Mouse (Mus musculus) MEL (cell line): ENCODE measurements around the gene Tbc1d5. TPM values are rescaled to one million over a fixed set of nuclear protein-coding genes. Genes with fewer than 3 reads are reported as not detected.

Experiments
- DNase-seq: peaks from one replicate; pipeline ENCODE4 v3.0.0; 2011; ENCODE audit warnings: low read depth, low spot score
- H3K27ac ChIP-seq: 2 replicates; pipeline ENCODE4 v1.5.1; 2012; ENCODE audit warnings: low read depth, mild to moderate bottlenecking, control low read depth, low read length, moderate library complexity; ENCODE audit not compliant: control insufficient read depth
- H3K27me3 ChIP-seq, 2 experiments: fragments of 150-350 bp in 1 of 2; sonication (generic) in 1 of 2; 2 replicates each; pipeline ENCODE4 v1.6.1; 2012; ENCODE audit warnings: low read length in 2 of 2, mild to moderate bottlenecking in 2 of 2, improper control_type of control experiment in 1 of 2, moderate library complexity in 1 of 2; ENCODE audit not compliant: insufficient read depth in 2 of 2, control insufficient read depth in 1 of 2
- H3K36me3 ChIP-seq, 2 experiments: 2 replicates each; pipeline ENCODE4 v1.6.1; 2012 to 2014; ENCODE audit warnings: low read length in 2 of 2, improper control_type of control experiment in 1 of 2, inconsistent platforms in 1 of 2, mild to moderate bottlenecking in 1 of 2; ENCODE audit not compliant: insufficient read depth in 2 of 2, control insufficient read depth in 1 of 2
- H3K4me1 ChIP-seq, 2 experiments: fragments of 150-350 bp in 1 of 2; sonication (generic) in 1 of 2; 2 replicates each; pipeline ENCODE4 v1.6.1; 2012; ENCODE audit warnings: low read length in 2 of 2, improper control_type of control experiment in 1 of 2, mild to moderate bottlenecking in 1 of 2; ENCODE audit not compliant: insufficient read depth in 2 of 2, control insufficient read depth in 1 of 2
- H3K4me3 ChIP-seq, 2 experiments: fragments of 150-350 bp in 1 of 2; sonication (generic) in 1 of 2; 2 replicates each; pipeline ENCODE4 v1.5.1; 2012; ENCODE audit warnings: low read depth in 2 of 2, low read length in 2 of 2, mild to moderate bottlenecking in 2 of 2, moderate library complexity in 2 of 2, control low read depth in 1 of 2, improper control_type of control experiment in 1 of 2; ENCODE audit not compliant: control insufficient read depth in 1 of 2, insufficient read depth in 1 of 2
- H3K79me2 ChIP-seq: 2 replicates; pipeline ENCODE4 v1.6.1; 2012; ENCODE audit warnings: mild to moderate bottlenecking, low read length, moderate library complexity; ENCODE audit not compliant: control insufficient read depth, poor library complexity, insufficient read depth
- H3K9ac ChIP-seq: 2 replicates; pipeline ENCODE4 v1.6.1; 2012; ENCODE audit warnings: low read depth, mild to moderate bottlenecking, control low read depth, low read length, moderate library complexity; ENCODE audit not compliant: control insufficient read depth, poor library complexity, severe bottlenecking
- H3K9me3 ChIP-seq: fragments of 150-350 bp; sonication (generic); replicated peaks from 2 replicates; pipeline ENCODE4 v1.6.1; 2012; ENCODE audit warnings: mild to moderate bottlenecking, low read length, improper control_type of control experiment, moderate library complexity; ENCODE audit not compliant: insufficient read depth
- BHLHE40 ChIP-seq: IDR thresholded peaks from 2 replicates; pipeline ENCODE4 v1.6.1; 2012; ENCODE audit warnings: low read depth, mild to moderate bottlenecking, inconsistent platforms, low read length, improper control_type of control experiment, borderline replicate concordance
- CHD2 ChIP-seq: IDR thresholded peaks from 2 replicates; pipeline ENCODE4 v1.6.1; 2011; ENCODE audit warnings: low read length, improper control_type of control experiment
- CTCF ChIP-seq, 3 experiments: IDR thresholded peaks in 2 of 3; conservative IDR thresholded peaks in 1 of 3; 2 replicates each; pipeline ENCODE4 v1.5.1; 2011 to 2012; ENCODE audit warnings: low read length in 3 of 3, low read depth in 2 of 3, mild to moderate bottlenecking in 2 of 3, improper control_type of control experiment in 1 of 3, inconsistent platforms in 1 of 3, mixed read lengths in 1 of 3, moderate library complexity in 1 of 3; ENCODE audit not compliant: control insufficient read depth in 1 of 3, insufficient read depth in 1 of 3, poor library complexity in 1 of 3, severe bottlenecking in 1 of 3
- E2F4 ChIP-seq: IDR thresholded peaks from 2 replicates; pipeline ENCODE4 v1.6.1; 2011; ENCODE audit warnings: low read depth, low read length, improper control_type of control experiment, borderline replicate concordance
- EP300 ChIP-seq, 2 experiments: IDR thresholded peaks; 2 replicates each; pipeline ENCODE4 v1.6.1; 2011; ENCODE audit warnings: improper control_type of control experiment in 2 of 2, low read length in 2 of 2, low read depth in 1 of 2, mild to moderate bottlenecking in 1 of 2
- ETS1 ChIP-seq: IDR thresholded peaks from 2 replicates; pipeline ENCODE4 v1.6.1; 2012; ENCODE audit warnings: low read depth, mild to moderate bottlenecking, inconsistent platforms, low read length, improper control_type of control experiment, moderate library complexity
- GATA1 ChIP-seq: IDR thresholded peaks from 2 replicates; pipeline ENCODE4 v1.6.1; 2011; ENCODE audit warnings: low read depth, low read length, improper control_type of control experiment
- KAT2A ChIP-seq: conservative IDR thresholded peaks from 2 replicates; pipeline ENCODE4 v1.6.1; 2012; ENCODE audit warnings: low read depth, low read length, improper control_type of control experiment, inconsistent platforms
- MAFK ChIP-seq: IDR thresholded peaks from 2 replicates; pipeline ENCODE4 v1.6.1; 2011; ENCODE audit warnings: low read depth, mild to moderate bottlenecking, low read length, improper control_type of control experiment, borderline replicate concordance
- MAZ ChIP-seq: IDR thresholded peaks from 2 replicates; pipeline ENCODE4 v1.6.1; 2012; ENCODE audit warnings: low read depth, mild to moderate bottlenecking, inconsistent platforms, low read length, improper control_type of control experiment
- MYB ChIP-seq: IDR thresholded peaks from 2 replicates; pipeline ENCODE4 v1.6.1; 2011; ENCODE audit warnings: mild to moderate bottlenecking, low read depth, low read length, improper control_type of control experiment
- NELFE ChIP-seq: IDR thresholded peaks from 2 replicates; pipeline ENCODE4 v1.6.1; 2011; ENCODE audit warnings: low read depth, low read length, improper control_type of control experiment
- NRF1 ChIP-seq: IDR thresholded peaks from 2 replicates; pipeline ENCODE4 v1.6.1; 2014; ENCODE audit warnings: low read depth, mild to moderate bottlenecking, inconsistent platforms, low read length, improper control_type of control experiment, moderate library complexity; ENCODE audit not compliant: poor library complexity, insufficient read depth, severe bottlenecking
- POLR2AphosphoS5 ChIP-seq: IDR thresholded peaks from 2 replicates; pipeline ENCODE4 v1.6.1; 2012; ENCODE audit warnings: low read depth, borderline replicate concordance, mild to moderate bottlenecking, inconsistent platforms, low read length, moderate library complexity, mixed read lengths
- RAD21 ChIP-seq: IDR thresholded peaks from 2 replicates; pipeline ENCODE4 v1.6.1; 2011; ENCODE audit warnings: mild to moderate bottlenecking, low read depth, low read length, improper control_type of control experiment
- RCOR1 ChIP-seq: IDR thresholded peaks from 2 replicates; pipeline ENCODE4 v1.6.1; 2012; ENCODE audit warnings: low read depth, mild to moderate bottlenecking, inconsistent platforms, low read length, improper control_type of control experiment
- SMC3 ChIP-seq: IDR thresholded peaks from 2 replicates; pipeline ENCODE4 v1.6.1; 2011; ENCODE audit warnings: low read depth, low read length, improper control_type of control experiment
- UBTF ChIP-seq: IDR thresholded peaks from 2 replicates; pipeline ENCODE4 v1.6.1; 2012; ENCODE audit warnings: low read depth, mild to moderate bottlenecking, inconsistent platforms, low read length, improper control_type of control experiment, moderate library complexity, borderline replicate concordance; ENCODE audit not compliant: insufficient read depth
- polyA plus RNA-seq, 2 experiments: library from polyadenylated mRNA; stranded (reverse) in 1 of 2; unstranded in 1 of 2; fragments of >175 nt in 1 of 2; fragments of >200 nt in 1 of 2; gene quantifications; 2 replicates each; pipeline versions ENCODE4 v1.2.1 to v1.2.4; 2012; ENCODE audit warnings: low replicate concordance in 2 of 2, low read depth in 1 of 2; ENCODE audit not compliant: insufficient read length in 2 of 2, insufficient read depth in 1 of 2, missing spikeins in 1 of 2
- total RNA-seq: library from RNA; depleted of rRNA; stranded (reverse); fragments of 300-350 nt; gene quantifications from 2 replicates; pipeline ENCODE4 v1.2.3, GENCODE M21; 2012

The Tbc1d5 gene
- total and polyA plus RNA-seq, 3 experiments = 5.4 to 116 (median 8.2) TPM

DNA sequence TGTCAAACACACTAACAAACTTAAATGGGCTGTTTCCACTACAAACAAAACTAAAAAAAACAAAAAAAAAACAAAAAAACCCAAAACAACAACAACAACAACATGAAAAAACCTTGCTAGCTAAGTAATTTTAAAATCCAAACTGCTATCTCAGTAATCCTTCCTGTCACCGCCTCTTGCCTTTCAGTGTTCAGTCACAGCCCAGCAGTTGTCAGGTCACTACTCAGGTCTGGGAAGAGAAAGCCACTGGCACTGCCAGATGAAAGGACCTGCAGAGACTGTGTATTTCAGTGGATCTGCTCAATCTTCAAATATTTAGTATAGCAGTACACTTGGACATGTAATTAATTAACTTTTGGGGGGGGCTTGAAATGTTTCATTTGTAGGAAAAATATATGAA is 272.5 kb downstream of the Tbc1d5 start:
- Histone ChIP-seq H3K27me3 (no peaks in the 10 kb centered on the region), H3K9ac (no peak overlapping the region), H3K27ac (no peak overlapping the region), H3K4me3 (no peak overlapping the region), H3K9me3 (no peaks in the 10 kb centered on the region), H3K36me3 (peaks cover 0 to 2% of the 10 kb centered on the region in 2 experiments; a peak in 1 of 4 replicates), H3K79me2 (no peaks in the 10 kb centered on the region), H3K4me1 (peaks cover 0 to 7% of the 10 kb centered on the region in 2 experiments; a peak in 2 of 4 replicates)
- no peak for DNase-seq
- TF ChIP-seq EP300 (IDR thresholded peaks at IDR 0.05; ENCODE audit: low read depth in 1 of 2, low read length in 2 of 2) = no peak

DNA sequence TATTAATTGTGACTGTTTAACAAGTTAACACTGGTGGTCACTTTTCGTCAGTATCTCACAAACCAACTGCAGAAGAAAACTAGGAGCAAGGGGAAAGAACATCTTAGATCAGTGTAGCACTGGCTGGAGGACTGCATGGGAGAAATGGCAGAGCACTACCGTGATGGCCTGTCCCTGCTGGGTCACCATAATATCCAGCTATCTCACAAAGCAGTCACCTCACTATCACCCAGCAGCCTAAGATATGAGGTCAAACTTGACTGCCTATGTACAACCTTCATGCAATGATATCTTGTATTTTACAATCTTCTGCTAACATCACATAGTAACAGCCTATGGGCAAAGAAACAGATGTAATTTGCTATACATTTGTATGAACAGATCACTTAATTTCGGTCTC is 274.7 kb downstream of the Tbc1d5 start:
- Histone ChIP-seq H3K4me3 (no peak overlapping the region), H3K27ac (no peak overlapping the region), H3K9ac (no peak overlapping the region), H3K9me3 (no peaks in the 10 kb centered on the region), H3K27me3 (no peaks in the 10 kb centered on the region), H3K36me3 (peaks cover 0 to 2% of the 10 kb centered on the region in 2 experiments; a peak in 1 of 4 replicates), H3K79me2 (no peaks in the 10 kb centered on the region), H3K4me1 (peaks cover 0 to 7% of the 10 kb centered on the region in 2 experiments; a peak in 2 of 4 replicates)
- DNase-seq = no peak
- TF ChIP-seq UBTF (no peak), MYB (no peak), NELFE (no peak), ETS1 (no peak), RCOR1 (no peak), SMC3 (no peak)

DNA sequence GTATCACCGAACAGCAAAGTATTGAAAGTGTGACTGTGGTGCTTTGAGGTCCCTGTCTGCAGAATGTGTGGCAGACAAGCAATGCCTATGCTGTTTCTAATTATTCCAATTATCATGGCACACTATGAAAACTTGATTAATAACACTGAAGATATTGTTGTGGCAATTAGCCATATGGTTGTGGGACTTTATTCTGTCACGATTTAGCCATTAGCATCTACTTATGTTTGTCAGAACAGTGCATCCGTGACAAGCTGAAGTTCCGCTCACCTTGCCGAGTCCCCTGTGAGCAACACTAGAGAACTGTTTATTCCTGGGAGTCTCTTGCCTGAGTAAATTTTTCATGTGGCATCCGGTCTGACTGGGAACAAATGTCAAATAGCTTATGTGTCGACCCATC is 281.3 kb downstream of the Tbc1d5 start:
- no peaks in the 10 kb centered on the region for H3K79me2 ChIP-seq
- no peaks in the 10 kb centered on the region for H3K27me3 ChIP-seq
- peaks cover 0 to 6% of the 10 kb centered on the region in 2 experiments; a peak in 2 of 4 replicates for H3K4me1 ChIP-seq
- no peak overlapping the region for H3K9ac ChIP-seq
- no peaks in the 10 kb centered on the region for H3K9me3 ChIP-seq
- peaks cover 0 to 11% of the 10 kb centered on the region in 2 experiments; a peak in 2 of 4 replicates for H3K36me3 ChIP-seq
- H3K4me3 ChIP-seq = no peak overlapping the region
- no peak for DNase-seq
- TF ChIP-seq GATA1 (no peak), MAFK (no peak), NRF1 (no peak), BHLHE40 (no peak), RAD21 (no peak), CHD2 (no peak), RCOR1 (no peak), NELFE (no peak), E2F4 (no peak), POLR2AphosphoS5 (no peak), CTCF (IDR thresholded peaks at IDR 0.05 in 2 of 3, conservative IDR thresholded peaks at IDR 0.05 in 1 of 3; ENCODE audit: control insufficient read depth in 1 of 3, insufficient read depth in 1 of 3, low read depth in 2 of 3, low read length in 3 of 3, poor library complexity in 1 of 3, severe bottlenecking in 1 of 3) (no peak), EP300 (IDR thresholded peaks at IDR 0.05; ENCODE audit: low read depth in 1 of 2, low read length in 2 of 2) (no peak), KAT2A (no peak), MAZ (no peak)
- H3K27ac ChIP-seq = no peak overlapping the region
